Mouse (Mus musculus) midbrain, embryonic 13.5 days (tissue): Measurements from ENCODE around the gene Slc22a22. TPM values are rescaled to one million over a fixed set of nuclear protein-coding genes. Genes with fewer than 3 reads are reported as not detected.

ENCODE experiments used
- ATAC-seq: fragments of 200-750 bp; cut with Nextera tagmentation; 2 replicates; pipeline ENCODE4 v1.8.0; 2017; ENCODE audit warnings: mild to moderate bottlenecking, moderate TSS enrichment, moderate library complexity
- H3K27ac ChIP-seq: fragments of 300-500 bp; sonication (generic); 2 replicates; pipeline ENCODE4 v1.5.1; 2015; ENCODE audit warnings: inconsistent platforms, mild to moderate bottlenecking, moderate library complexity
- H3K27me3 ChIP-seq: fragments of 300-500 bp; sonication (generic); 2 replicates; pipeline ENCODE4 v1.6.1; 2015; ENCODE audit warnings: mild to moderate bottlenecking, inconsistent platforms
- H3K36me3 ChIP-seq: fragments of 300-500 bp; sonication (generic); 2 replicates; pipeline ENCODE4 v1.6.1; 2015; ENCODE audit warnings: mild to moderate bottlenecking, inconsistent platforms
- H3K4me1 ChIP-seq: fragments of 300-500 bp; sonication (generic); replicated peaks from 2 replicates; pipeline ENCODE4 v1.6.1; 2015; ENCODE audit warnings: inconsistent platforms
- H3K4me2 ChIP-seq: fragments of 300-500 bp; sonication (generic); replicated peaks from 2 replicates; pipeline ENCODE4 v1.6.1; 2015; ENCODE audit warnings: moderate library complexity, mild to moderate bottlenecking, inconsistent platforms
- H3K4me3 ChIP-seq: fragments of 300-500 bp; sonication (generic); replicated peaks from 2 replicates; pipeline ENCODE4 v1.5.1; 2015; ENCODE audit warnings: mild to moderate bottlenecking, inconsistent platforms
- H3K9ac ChIP-seq: fragments of 300-500 bp; sonication (generic); replicated peaks from 2 replicates; pipeline ENCODE4 v1.6.1; 2015; ENCODE audit warnings: mild to moderate bottlenecking, inconsistent platforms
- H3K9me3 ChIP-seq: fragments of 300-500 bp; sonication (generic); 2 replicates; pipeline ENCODE4 v1.6.1; 2016; ENCODE audit warnings: mild to moderate bottlenecking, inconsistent platforms
- WGBS: fragments of 180-500 bp; shearing (Covaris S2); methylation state at CpG from one replicate; pipeline ENCODE4 v1.1.7; 2015; 5-methylcytosine and 5-hydroxymethylcytosine counted together
- polyA plus RNA-seq: library from polyadenylated mRNA; unstranded; fragments of >200 nt; fragmentation: Nextera tagmentation; extraction: Ambion mirVana; gene quantifications from 2 replicates; pipeline ENCODE4 v1.2.1, GENCODE M21; 2015

Slc22a22 gene
- polyA plus RNA-seq, 1 experiment from 2014 or later = not detected

DNA sequence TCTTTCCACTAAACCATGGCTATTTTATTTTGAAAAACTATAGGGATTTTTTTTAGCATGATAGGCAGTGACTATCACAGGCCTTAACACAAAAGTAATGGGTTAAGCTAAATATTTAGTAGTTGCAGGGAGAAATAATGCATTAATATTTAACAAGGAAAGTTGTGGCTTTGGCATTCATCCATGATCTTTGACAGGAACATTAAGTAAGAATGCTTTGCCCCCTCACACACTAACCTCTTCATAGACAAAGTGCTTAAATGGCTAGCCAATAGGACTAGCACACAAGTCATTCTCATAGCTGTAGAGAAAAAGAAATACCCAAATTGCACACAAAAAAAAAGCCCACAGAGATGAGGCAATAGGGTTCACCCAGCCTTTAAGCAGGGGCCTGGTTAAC lies 11.4 kb downstream of the Slc22a22 start:
- Histone ChIP-seq H3K9me3 (no peaks in the 10 kb centered on the region), H3K9ac (no peak overlapping the region), H3K4me2 (no peak overlapping the region), H3K36me3 (no peaks in the 10 kb centered on the region), H3K4me1 (no peaks in the 10 kb centered on the region), H3K27ac (no peak overlapping the region), H3K27me3 (no peaks in the 10 kb centered on the region), H3K4me3 (no peak overlapping the region)
- ATAC-seq = no peak

DNA sequence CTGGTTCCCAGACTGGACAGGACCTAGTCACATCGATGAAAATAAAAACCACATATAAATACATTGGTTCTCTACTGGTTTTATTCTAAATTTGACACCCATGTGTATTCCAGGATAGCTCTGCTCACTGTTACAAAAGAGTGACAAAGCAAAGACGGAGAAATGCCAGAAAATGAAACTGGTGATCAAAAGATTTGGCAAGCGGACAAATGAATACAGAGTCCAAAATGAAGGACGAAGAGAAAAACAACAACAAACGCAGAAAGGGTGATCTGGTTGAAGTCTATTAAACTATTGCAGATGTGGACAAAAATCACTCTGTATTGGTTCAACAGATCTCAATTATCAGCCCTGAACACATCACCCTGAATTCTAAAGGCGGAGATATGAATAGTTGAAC lies 12.4 kb downstream of the Slc22a22 start:
- H3K27ac ChIP-seq = no peak overlapping the region

DNA sequence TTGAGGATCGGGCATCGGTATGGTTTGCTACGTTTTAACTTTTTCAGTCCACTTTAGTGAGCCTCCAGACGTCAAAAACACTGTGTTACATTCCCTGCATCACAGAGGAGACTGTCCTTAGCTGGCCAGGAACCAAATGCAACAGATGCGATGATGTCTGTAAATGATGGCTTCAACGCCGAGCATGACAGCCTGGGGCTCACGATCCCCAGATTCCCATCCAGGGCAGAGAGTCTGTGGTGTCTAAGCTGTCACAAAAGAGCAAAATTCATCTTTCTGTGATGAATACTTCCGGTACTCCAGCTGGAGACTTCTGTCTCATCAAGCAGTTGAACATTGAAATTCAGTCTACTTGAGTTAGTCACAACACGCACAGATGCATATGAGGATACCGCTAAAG lies 13.4 kb downstream of the Slc22a22 start:
- no peak overlapping the region for H3K9ac ChIP-seq
- H3K4me1 ChIP-seq = no peaks in the 10 kb centered on the region
- H3K4me3 ChIP-seq = no peak overlapping the region
- no peaks in the 10 kb centered on the region for H3K9me3 ChIP-seq
- 93% methylated on average over 11 of the region's 11 CpGs for WGBS
- no peak overlapping the region for H3K4me2 ChIP-seq
- H3K36me3 ChIP-seq = no peaks in the 10 kb centered on the region
- H3K27me3 ChIP-seq = no peaks in the 10 kb centered on the region
- no peak overlapping the region for H3K27ac ChIP-seq
- ATAC-seq = no peak

More for the DNA sequence above, 12.4 kb downstream of the Slc22a22 start:
- 86% methylated on average over 6 of the region's 6 CpGs for WGBS
- Histone ChIP-seq H3K27me3 (no peaks in the 10 kb centered on the region), H3K9me3 (no peaks in the 10 kb centered on the region), H3K9ac (no peak overlapping the region), H3K36me3 (no peaks in the 10 kb centered on the region), H3K4me2 (no peak overlapping the region), H3K4me3 (no peak overlapping the region), H3K4me1 (no peaks in the 10 kb centered on the region)
- ATAC-seq = no peak

DNA sequence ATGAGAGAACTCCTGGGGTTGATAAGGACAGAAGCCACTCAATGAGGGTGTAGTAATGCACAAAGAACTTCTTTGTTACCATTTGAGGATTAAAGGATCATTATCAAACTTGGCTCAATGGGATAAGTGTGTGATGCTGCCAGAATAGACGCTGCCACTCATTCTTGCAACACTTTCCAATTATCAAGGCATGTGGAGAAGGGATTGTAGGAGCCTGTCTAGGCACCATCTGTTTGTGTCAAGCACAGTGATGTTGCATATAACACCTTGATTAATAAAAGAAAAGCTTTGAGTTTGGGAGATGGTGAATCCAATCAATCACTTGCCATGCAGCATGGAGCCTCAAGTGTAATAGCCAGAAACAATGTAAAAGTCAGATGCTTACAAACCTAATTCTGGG lies 16.1 kb downstream of the Slc22a22 start:
- H3K4me1 ChIP-seq = no peaks in the 10 kb centered on the region
- H3K9ac ChIP-seq = no peak overlapping the region
- no peaks in the 10 kb centered on the region for H3K27me3 ChIP-seq
- no peak for ATAC-seq
- H3K36me3 ChIP-seq = no peaks in the 10 kb centered on the region
- no peaks in the 10 kb centered on the region for H3K9me3 ChIP-seq
- H3K27ac ChIP-seq = no peak overlapping the region
- H3K4me3 ChIP-seq = no peak overlapping the region
- no peak overlapping the region for H3K4me2 ChIP-seq
- 21% methylated on average over 1 of the region's 1 CpGs for WGBS

DNA sequence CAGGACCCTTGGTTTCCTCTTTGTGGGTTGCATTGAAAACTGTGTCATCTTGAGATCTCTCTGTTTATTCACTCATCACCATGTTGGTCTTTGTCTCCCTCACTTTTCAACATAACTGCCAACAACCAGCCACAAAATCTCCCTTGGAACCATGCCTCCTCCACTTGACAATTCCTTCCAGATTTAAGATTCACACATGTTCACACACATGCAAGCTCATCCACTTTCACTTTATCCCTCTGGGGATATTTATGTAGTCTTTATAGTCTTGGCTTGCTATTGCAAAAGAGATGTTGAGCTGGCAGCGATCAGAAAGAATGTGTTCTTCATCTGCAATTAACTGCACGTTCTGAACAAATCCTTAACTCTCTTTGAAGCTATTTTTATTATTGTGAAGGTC lies 20.1 kb downstream of the Slc22a22 start:
- Histone ChIP-seq H3K27me3 (no peaks in the 10 kb centered on the region), H3K9ac (no peak overlapping the region), H3K9me3 (no peaks in the 10 kb centered on the region), H3K27ac (no peak overlapping the region), H3K4me3 (no peak overlapping the region), H3K36me3 (no peaks in the 10 kb centered on the region), H3K4me1 (no peaks in the 10 kb centered on the region), H3K4me2 (no peak overlapping the region)
- WGBS = 55% methylated on average over 2 of the region's 2 CpGs
- no peak for ATAC-seq

DNA sequence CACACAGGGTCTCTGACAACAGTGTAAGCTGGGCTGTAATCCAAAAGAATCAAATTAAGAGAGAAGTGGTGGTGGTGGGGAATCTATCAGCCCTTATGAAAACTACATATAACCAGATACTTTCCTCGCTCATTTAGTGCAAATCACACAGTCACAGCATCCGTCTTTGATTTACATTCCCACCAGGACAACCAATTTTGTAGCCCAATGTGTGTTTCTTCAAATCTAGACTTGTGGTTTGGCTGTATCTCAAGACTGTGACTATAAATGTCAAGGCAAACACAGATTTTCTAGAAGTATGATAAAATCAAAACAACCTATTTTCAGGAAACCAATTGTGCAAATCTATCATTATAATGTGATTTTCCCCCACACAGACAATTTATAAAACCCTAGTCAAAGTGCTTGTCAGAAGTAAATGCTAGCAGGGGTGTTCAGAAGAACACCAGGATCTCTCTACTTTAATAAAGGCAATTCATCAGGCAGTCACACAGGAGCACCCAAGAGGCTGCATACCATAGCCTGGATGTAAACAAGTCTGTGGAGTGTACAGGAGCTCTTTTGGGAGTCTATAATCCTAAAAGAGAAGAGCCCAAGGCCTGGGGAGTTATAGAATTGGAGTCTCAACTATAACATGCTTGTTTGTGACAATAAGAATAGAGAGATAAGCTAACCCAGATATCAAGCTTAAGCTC lies 42.6 kb downstream of the Slc22a22 start:
- WGBS = 88% methylated on average over 2 of the region's 2 CpGs
- Histone ChIP-seq H3K27ac (no peak overlapping the region), H3K9ac (no peak overlapping the region)

DNA sequence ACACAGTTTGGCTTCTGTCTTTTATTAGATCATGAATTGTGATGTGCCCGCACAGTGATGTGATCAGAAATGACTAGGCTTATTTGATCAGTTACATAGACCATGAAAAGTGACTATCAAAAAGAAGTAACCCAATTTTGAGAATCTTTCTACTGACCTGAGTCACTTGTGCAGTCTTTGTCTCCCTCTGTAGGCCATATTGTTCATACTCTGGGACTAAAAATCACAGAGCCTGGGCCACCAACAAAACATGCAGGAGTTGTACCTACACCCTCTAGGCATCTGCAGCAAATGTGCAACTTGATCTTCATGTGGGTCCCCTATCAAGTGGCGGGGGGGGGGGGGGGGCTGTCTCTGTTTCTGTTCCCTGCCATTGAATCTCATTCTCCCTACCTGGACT lies 68.9 kb downstream of the Slc22a22 start:
- H3K36me3 ChIP-seq = no peaks in the 10 kb centered on the region
- no peaks in the 10 kb centered on the region for H3K4me1 ChIP-seq
- no peak overlapping the region for H3K4me3 ChIP-seq
- no peak overlapping the region for H3K27ac ChIP-seq
- peak; percentile 72 for ATAC-seq
- no peak overlapping the region for H3K9ac ChIP-seq
- H3K9me3 ChIP-seq = no peaks in the 10 kb centered on the region
- H3K27me3 ChIP-seq = no peaks in the 10 kb centered on the region
- 42% methylated on average over 2 of the region's 2 CpGs for whole genome bisulfite sequencing
- H3K4me2 ChIP-seq = no peak overlapping the region

More for the DNA sequence above, 42.6 kb downstream of the Slc22a22 start:
- Histone ChIP-seq H3K4me2 (no peak overlapping the region), H3K4me1 (no peaks in the 10 kb centered on the region), H3K36me3 (no peaks in the 10 kb centered on the region), H3K4me3 (no peak overlapping the region), H3K27me3 (no peaks in the 10 kb centered on the region), H3K9me3 (no peaks in the 10 kb centered on the region)
- ATAC-seq = no peak

DNA sequence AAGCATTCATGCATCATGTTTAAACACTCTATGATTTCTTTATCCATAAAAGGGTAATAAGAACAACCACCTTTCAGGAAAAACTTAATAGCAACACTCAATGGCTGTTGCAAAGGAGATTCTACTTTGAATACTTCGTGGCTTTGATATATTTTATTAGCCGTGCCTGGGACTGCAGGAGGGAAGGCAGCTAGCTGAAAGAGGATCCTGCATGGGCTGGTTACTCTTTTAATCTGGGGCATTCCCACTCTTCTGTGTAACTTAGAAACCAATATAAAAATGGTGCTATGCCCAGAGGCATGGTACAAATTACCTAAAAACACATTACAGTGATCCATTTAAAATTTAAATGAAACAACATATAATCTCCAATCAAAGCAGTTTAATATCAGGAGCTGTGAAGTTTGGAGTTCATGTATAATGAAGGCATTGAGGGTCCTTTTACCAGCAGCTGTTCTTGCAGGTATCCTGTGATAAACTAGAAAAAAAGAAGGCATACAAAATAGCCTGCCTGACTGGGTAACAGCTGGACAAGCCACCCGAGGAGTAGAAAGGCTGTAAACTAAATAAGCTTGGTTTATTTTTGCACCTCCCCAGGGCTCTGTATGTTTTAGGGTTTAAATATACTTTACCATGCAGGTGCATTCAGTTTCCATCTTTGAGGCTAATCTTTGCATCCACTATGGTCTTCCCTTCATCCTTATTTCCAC lies 78.8 kb downstream of the Slc22a22 start:
- Histone ChIP-seq H3K4me2 (no peak overlapping the region), H3K9me3 (no peaks in the 10 kb centered on the region)
- ATAC-seq = no peak

DNA sequence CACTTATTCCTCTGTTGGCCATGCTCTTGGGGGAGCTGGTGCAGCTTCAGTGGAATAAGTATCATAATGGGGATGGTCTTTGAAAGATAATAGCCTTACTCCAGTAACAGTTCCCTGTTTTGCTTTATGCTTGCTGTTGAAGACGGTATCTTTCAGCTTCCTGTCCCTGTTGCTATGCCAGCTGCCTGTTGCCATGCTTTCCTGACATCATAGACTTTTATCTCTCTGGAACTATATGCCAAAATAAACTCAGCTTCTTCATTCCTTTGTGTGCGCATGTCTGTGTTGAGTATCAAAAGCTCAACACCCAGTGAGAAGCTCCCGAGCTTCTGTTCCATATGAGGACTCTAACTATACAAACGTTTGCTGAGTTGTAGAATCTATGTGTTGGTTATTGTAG lies 83.4 kb downstream of the Slc22a22 start:
- H3K36me3 ChIP-seq = no peaks in the 10 kb centered on the region
- no peaks in the 10 kb centered on the region for H3K9me3 ChIP-seq
- WGBS = 88% methylated on average over 4 of the region's 4 CpGs
- H3K4me1 ChIP-seq = no peaks in the 10 kb centered on the region
- ATAC-seq = no peak
- no peak overlapping the region for H3K4me2 ChIP-seq
- H3K27me3 ChIP-seq = no peaks in the 10 kb centered on the region
- no peak overlapping the region for H3K27ac ChIP-seq
- H3K4me3 ChIP-seq = no peak overlapping the region
- no peak overlapping the region for H3K9ac ChIP-seq

More for the DNA sequence above, 78.8 kb downstream of the Slc22a22 start:
- Histone ChIP-seq H3K36me3 (no peaks in the 10 kb centered on the region), H3K4me1 (no peaks in the 10 kb centered on the region), H3K27me3 (no peaks in the 10 kb centered on the region), H3K27ac (no peak overlapping the region), H3K9ac (no peak overlapping the region), H3K4me3 (no peak overlapping the region)
- 50% methylated on average over 3 of the region's 3 CpGs for WGBS

DNA sequence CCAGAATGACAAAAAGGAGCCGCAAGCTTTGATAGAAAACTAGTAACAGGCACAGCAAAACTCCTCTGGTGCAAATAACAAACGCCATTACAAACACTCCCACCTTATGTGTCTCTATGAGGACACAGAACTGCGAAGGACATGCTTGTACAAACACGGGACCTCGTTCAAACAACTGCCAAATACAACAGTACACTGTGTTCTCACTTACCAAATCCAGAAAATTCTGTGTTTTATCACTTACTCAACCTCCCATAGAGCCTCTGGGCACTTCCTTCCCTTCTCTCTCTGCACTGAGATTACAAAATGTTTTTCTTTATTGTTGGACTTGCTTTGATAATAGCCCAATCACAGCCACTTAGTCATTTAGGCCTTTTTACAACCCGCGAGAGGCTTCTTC lies 97.0 kb downstream of the Slc22a22 start:
- H3K36me3 ChIP-seq = no peaks in the 10 kb centered on the region
- WGBS = 87% methylated on average over 7 of the region's 7 CpGs

DNA sequence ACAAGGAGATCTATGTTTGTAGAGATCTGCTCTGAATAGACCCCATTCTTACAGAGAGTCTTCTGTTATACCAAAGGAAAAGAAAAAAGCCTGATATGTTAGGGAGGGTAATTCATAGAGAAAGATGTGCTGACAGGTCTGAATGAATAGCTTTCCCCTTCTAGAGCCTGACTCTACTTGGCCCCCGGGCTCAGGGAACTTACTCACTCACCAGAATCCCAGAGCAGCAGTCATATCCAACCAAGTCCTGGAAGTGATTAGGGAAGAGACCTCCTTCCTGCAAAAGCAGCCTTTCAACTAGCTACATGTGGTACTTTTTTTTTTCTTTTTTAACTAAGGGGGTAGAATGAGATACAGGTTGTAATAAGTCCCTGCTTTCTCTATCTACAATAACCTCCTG lies 111.0 kb downstream of the Slc22a22 start:
- H3K4me3 ChIP-seq = no peak overlapping the region
- H3K27ac ChIP-seq = no peak overlapping the region
- H3K27me3 ChIP-seq = no peaks in the 10 kb centered on the region
- H3K4me1 ChIP-seq = no peaks in the 10 kb centered on the region
- WGBS = 62% methylated on average over 1 of the region's 1 CpGs
- H3K9me3 ChIP-seq = no peaks in the 10 kb centered on the region
- H3K36me3 ChIP-seq = no peaks in the 10 kb centered on the region
- ATAC-seq = no peak
- H3K9ac ChIP-seq = no peak overlapping the region
- no peak overlapping the region for H3K4me2 ChIP-seq

More for the DNA sequence above, 97.0 kb downstream of the Slc22a22 start:
- Histone ChIP-seq H3K9me3 (no peaks in the 10 kb centered on the region), H3K4me3 (no peak overlapping the region), H3K9ac (no peak overlapping the region), H3K27me3 (no peaks in the 10 kb centered on the region), H3K4me1 (no peaks in the 10 kb centered on the region), H3K27ac (no peak overlapping the region), H3K4me2 (no peak overlapping the region)
- no peak for ATAC-seq

DNA sequence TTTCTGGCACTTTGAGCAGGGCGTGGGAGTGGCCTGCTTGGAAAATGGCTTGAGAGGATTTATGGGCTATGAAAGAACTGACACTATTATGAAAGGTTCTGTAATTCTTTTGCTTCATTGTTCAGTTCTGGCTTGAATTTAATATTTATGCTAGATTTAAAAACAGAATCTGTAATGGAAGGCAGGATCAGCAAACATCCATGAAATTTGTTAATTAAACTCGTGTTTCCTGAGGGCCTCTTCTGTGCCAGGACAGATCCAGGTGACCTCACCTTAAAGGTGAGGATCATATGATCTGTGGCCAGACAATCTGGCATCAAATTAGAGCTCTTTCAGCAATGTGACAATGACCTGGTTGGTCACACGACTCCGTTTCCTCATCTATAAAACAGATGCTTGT lies 122.1 kb downstream of the Slc22a22 start:
- WGBS = 88% methylated on average over 4 of the region's 4 CpGs
- Histone ChIP-seq H3K4me3 (no peak overlapping the region), H3K9ac (no peak overlapping the region), H3K27me3 (no peaks in the 10 kb centered on the region), H3K4me2 (no peak overlapping the region), H3K9me3 (no peaks in the 10 kb centered on the region), H3K4me1 (no peaks in the 10 kb centered on the region), H3K27ac (no peak overlapping the region), H3K36me3 (no peaks in the 10 kb centered on the region)
- no peak for ATAC-seq

DNA sequence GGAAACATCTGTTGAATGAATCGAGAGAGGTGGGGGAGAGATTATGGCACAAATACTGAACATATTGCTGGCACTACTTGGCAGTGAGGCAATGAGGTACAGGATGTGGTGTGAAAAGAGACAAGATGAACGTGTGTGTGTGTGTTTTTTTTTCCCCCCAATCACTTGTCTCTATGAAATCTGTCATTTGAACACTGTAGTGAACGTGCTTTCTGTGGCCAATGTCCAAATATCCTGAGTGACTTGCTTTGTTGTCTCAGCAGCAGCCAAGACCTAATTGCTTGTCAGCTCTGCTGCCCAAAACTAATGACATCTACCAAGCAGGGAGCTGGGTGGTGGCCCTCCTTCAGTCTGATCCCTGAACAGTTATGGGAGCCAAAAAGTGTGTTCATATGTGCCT lies 136.9 kb downstream of the Slc22a22 start:
- Histone ChIP-seq H3K27me3 (no peaks in the 10 kb centered on the region), H3K9me3 (no peaks in the 10 kb centered on the region), H3K4me3 (no peak overlapping the region), H3K27ac (no peak overlapping the region), H3K9ac (no peak overlapping the region), H3K4me2 (no peak overlapping the region), H3K36me3 (no peaks in the 10 kb centered on the region), H3K4me1 (no peaks in the 10 kb centered on the region)
- 69% methylated on average over 3 of the region's 3 CpGs for WGBS
- ATAC-seq = no peak
